Comparison of ENCODE assay signal across 10 mouse cellular contexts in genomic region chr4:135617783-135618470, GRCm38 (mm10). TPM values are rescaled to one million over a fixed set of nuclear protein-coding genes. Genes with fewer than 3 reads are reported as not detected.
DNase-seq lines count a peak whose midpoint lies in the region; ATAC-seq and TF ChIP-seq lines count a peak whose summit lies in the region.
"Had no signal": no experiment of that assay in that cellular context is flagged by ENCODE, and none has a peak within 500 bp of the region (broad histone marks: within the 10 kb centered on the region; RNA-seq: fewer than 3 reads in every experiment).

No protein-coding gene starts in this region.

- TF ChIP-seq CTCF in gastrocnemius, adult 2 months (IDR thresholded peaks at IDR 0.05) = no peak

- no peaks in the 10 kb centered on the region for H3K9me3 ChIP-seq in forebrain, embryonic 14.5 days (replicated peaks; ENCODE audit: control insufficient read depth, low read length)
- H3K9me3 ChIP-seq in forebrain, embryonic 10.5 days = peaks cover 13% of the 10 kb centered on the region; the same call in 1 of the 2 replicates
- H3K9me3 ChIP-seq: G1E had no signal

- ATAC-seq in forebrain, embryonic 14.5 days = no peak
- ATAC-seq in megakaryocyte, adult 5-6 weeks (ENCODE audit: poor library complexity, severe bottlenecking) = peak; percentile 33; the same call in 1 of the 2 replicates

- H3K4me1 ChIP-seq in forebrain, embryonic 14.5 days (ENCODE audit: control insufficient read depth, insufficient read depth, low read length) = no peaks in the 10 kb centered on the region
- peaks cover 20% of the 10 kb centered on the region for H3K4me1 ChIP-seq in forebrain, embryonic 10.5 days

- no peaks in the 10 kb centered on the region for H3K27me3 ChIP-seq in forebrain, embryonic 14.5 days (replicated peaks; ENCODE audit: control insufficient read depth, insufficient read depth, low read length)
- H3K27me3 ChIP-seq in forebrain, embryonic 10.5 days (ENCODE audit: poor library complexity, severe bottlenecking) = peaks cover 33% of the 10 kb centered on the region

- intact Hi-C loops in gastrocnemius, adult 2 months (cut with DNase I) = no loop called here

- peak; percentile 15 for DNase-seq in forebrain, embryonic 14.5 days (ENCODE audit: low spot score)
- no peak for DNase-seq in forebrain, embryonic 10.5 days (ENCODE audit: extremely low spot score, low spot score)
- DNase-seq in right cerebral cortex, postnatal 10 days (ENCODE audit: low spot score in 2 of 2) = peak; percentile 28 to 42
- no peak for DNase-seq in right cerebral cortex, postnatal 4 days
- DNase-seq in testis, postnatal 10 days (ENCODE audit: low spot score) = no peak
- no peak for DNase-seq in gastrocnemius, adult 8-10 months (ENCODE audit: low spot score in 2 of 2)
- no peak for DNase-seq in gastrocnemius, adult 2 months

- H3K27ac ChIP-seq in forebrain, embryonic 14.5 days (ENCODE audit: low read depth, low read length) = no peak overlapping the region
- H3K27ac ChIP-seq in forebrain, embryonic 10.5 days = no peak overlapping the region
- no peak overlapping the region for H3K27ac ChIP-seq in gastrocnemius, adult 2 months

- no peak overlapping the region for H3K4me2 ChIP-seq in forebrain, embryonic 14.5 days (ENCODE audit: low read length)

- WGBS in forebrain, embryonic 14.5 days = 9% methylated on average over 16 of the region's 16 CpGs
- 18% methylated on average over 16 of the region's 16 CpGs for WGBS in forebrain, embryonic 10.5 days

- H3K36me3 ChIP-seq in forebrain, embryonic 14.5 days (ENCODE audit: control insufficient read depth, insufficient read depth, low read length) = no peaks in the 10 kb centered on the region
- H3K36me3 ChIP-seq in forebrain, embryonic 10.5 days (replicated peaks) = no peaks in the 10 kb centered on the region
- H3K36me3 ChIP-seq: G1E had no signal

- H3K9ac ChIP-seq in forebrain, embryonic 14.5 days (ENCODE audit: low read length) = no peak overlapping the region

- no peak overlapping the region for H3K4me3 ChIP-seq in forebrain, embryonic 14.5 days (ENCODE audit: low read depth, low read length)
- no peak overlapping the region for H3K4me3 ChIP-seq in forebrain, embryonic 10.5 days
- no peak overlapping the region for H3K4me3 ChIP-seq in gastrocnemius, adult 2 months

RNA-seq across cellular contexts. Expression of gene Grhl3, which starts 44.5 kb away (rescaled TPM):
- polyA plus RNA-seq in forebrain, embryonic 14.5 days (2014; fragmentation: Nextera tagmentation; extraction: Ambion mirVana) = 0.55 and 0.62 TPM in 2 replicates
- 3.4 and 3.9 TPM in 2 replicates for polyA plus RNA-seq in forebrain, embryonic 10.5 days (2016; fragmentation: Nextera tagmentation; extraction: Ambion mirVana)
- not detected in 2 replicates for total RNA-seq in megakaryocyte, adult 5-6 weeks (2015)
- total RNA-seq in megakaryocyte, adult 5-6 weeks (2017) = not detected in 2 replicates
- total RNA-seq in gastrocnemius, adult 8-10 months (2022) = under 1 TPM in 2 of 4 experiments, not detected in 2; 0.15 to 0.16 TPM
- not detected for total RNA-seq in gastrocnemius, adult 2 months (2021)
- total RNA-seq: G1E had no signal
- polyA plus RNA-seq: G1E; gonadal fat pad, adult 2 months had no signal

Comparison
In these comparisons a context has a peak if more than half of its experiments do, and no peak if none do; other contexts are left out.
1. DNase-seq: peak in forebrain, embryonic 14.5 days (single experiment) and right cerebral cortex, postnatal 10 days (2 of 2); none in forebrain, embryonic 10.5 days (single experiment), right cerebral cortex, postnatal 4 days (single experiment), testis, postnatal 10 days (single experiment), gastrocnemius, adult 8-10 months (0 of 2) and gastrocnemius, adult 2 months (single experiment).